Mouse (Mus musculus) kidney, postnatal 10 days (tissue): ENCODE data around the gene Ube4a.
A peak's percentile ranks its signal among the peaks of the same experiment; 100 is the strongest.
"Not testable (repeated sequence)": the region's sequence is repeated elsewhere in the genome, so short reads cannot be mapped to it uniquely, and the experiment has no call there.

Experiments
- DNase-seq: peaks from one replicate; pipeline ENCODE4 v3.0.0; 2021; ENCODE audit warnings: mixed read lengths

Gene Ube4a

DNA sequence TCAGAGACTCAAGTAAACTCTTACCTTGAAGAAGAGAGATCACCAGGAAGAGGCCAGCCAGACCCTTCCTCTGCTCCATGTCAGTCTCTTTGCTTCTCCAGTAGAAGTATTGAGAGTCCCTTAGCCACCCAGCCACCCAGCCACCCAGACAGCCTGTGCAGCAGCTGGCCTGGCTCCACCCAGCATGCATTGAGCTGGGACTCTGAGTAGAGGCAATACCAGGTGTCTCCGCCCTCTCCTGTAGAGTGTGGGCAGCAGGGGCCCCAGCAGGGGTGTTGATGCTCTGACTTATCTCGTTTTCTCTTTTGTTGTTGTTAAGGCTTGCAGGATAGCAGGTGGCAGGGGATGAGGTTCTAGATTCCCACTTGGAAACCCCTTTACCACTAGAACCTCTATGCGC, 14.8 kb upstream of the Ube4a start, which contains the start of gene Cd3g:
Gene Cd3g (minus strand): TSS at position 190 of the 400 bp plus-strand sequence.
- no peak for DNase-seq

DNA sequence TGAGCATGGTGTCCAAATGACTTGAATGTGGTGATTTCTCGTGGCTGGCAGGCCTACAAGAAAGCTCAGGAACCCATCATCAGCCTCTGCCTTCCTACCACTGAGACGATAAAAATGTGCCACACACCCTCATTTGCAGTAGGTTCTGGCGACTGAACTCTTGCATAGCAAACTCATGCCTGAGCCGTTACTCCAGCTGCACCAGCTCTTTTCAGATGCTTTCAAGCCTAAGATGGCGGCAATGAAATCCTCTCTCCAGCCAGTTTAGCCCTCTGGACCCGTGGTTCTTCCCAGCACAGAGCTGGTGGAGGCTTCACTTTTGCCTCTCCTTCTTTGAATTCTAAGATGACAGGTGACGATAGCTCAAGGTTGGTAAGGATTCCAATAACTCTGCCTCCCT, 14.4 kb upstream of the Ube4a start:
- no peak for DNase-seq

DNA sequence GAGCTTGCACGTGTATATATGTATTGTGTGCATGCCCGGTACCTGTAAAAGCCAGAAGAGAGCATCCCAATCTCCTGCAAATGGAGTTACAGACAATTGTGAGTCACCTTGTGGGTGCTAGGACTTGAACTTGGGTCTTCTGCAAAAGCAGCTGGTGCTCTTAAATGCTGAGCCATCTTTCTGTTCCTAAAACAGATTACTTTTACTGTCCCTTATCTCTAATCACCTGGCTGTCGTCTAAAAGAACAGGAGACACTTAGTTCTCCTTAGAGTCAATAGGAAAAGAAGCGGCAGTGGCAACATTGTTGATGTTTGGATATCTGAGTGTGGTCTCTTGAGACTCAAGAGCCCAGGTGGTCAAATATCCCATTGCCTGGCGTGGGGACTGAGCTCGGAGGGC, 12.4 kb upstream of the Ube4a start:
- DNase-seq, result no peak

DNA sequence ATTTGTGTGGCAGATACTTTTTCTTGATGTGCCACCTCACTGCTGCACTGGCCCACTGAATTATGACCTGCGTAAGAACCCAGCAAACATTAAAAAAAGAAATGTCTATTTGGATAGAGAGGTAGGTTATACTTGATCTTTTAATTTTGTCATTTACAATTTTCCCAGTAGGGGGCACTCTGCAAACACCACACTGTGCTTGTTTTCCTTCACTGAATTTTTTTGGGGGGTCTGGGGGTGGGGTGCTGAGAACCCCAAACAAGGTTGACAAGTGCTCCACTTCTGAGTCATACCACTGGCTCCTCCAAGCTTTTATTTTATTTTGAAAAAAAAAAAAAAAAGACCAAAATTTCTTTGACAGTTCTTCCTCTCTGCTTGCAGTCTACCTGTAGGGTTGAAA, 4.0 kb upstream of the Ube4a start:
- DNase-seq, result no peak

DNA sequence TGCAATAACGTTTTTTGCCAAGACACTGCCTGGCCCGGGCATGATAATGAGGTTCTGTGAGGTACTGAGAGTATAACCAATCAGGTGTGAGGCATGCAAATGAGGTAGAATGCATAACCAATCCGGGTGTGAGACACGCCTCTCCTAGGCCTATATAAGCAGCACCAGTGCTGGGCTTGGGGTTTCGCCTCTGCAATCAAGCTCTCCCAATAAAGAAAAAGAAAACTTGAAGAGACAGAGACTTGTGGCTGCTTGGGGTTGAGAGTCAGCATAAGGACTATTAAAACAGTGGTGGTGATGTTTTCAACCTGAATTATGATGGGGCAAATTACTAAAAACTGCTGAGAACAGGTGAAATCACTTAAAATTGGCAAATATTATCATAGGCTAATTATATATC, 2.4 kb upstream of the Ube4a start:
- DNase-seq, result not testable (repeated sequence)

DNA sequence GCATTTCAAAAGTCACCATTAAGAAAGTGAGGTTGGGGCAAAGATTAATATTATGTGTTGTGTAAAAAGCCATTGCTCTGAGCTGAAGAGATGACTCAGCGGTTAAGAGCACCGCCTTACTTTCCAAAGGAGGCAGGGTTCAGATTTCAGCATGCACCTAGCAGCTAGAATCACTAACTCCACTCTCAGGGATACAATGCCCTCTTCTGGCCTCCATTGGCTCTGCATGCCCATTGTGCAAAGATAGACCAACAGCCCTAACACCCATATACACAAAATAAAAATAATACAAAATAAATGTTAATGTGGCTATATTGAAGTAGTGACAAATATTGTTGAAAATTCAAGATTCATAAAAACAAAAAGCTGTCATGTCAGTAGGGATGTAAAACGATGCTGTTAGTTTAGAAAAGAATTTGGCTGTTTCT, 1.4 kb upstream of the Ube4a start:
- peak; percentile 83 for DNase-seq

DNA sequence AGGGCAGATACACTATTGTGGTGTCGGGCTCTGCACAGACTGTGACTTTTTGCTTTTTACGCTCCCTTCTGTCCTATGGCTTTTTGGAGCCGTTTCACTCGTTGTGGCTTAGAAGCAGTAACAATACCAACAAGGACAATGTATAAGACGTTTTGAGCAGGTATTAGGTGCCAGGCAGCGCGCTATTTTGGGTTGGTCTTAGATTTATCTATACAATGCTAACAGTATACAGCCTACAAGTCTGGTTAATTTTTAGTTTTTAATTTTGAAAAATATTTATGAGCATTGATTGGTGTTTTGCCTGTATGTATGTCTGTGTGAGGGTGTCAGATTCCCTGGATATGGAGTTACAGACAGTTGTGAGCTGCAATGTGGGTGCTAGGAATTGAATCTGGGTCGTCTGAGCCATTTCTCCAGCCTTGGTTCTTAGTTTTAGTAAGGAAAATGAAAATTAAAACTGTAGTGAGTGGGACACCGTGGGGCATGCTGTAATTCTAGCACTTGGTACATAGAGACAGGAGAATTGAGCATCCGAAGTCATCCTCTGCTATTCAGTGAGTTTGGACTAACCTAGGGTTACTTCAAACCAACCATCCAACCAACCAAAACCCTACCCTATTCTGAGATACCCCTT, 550 bp upstream of the Ube4a start:
- no peak for DNase-seq

DNA sequence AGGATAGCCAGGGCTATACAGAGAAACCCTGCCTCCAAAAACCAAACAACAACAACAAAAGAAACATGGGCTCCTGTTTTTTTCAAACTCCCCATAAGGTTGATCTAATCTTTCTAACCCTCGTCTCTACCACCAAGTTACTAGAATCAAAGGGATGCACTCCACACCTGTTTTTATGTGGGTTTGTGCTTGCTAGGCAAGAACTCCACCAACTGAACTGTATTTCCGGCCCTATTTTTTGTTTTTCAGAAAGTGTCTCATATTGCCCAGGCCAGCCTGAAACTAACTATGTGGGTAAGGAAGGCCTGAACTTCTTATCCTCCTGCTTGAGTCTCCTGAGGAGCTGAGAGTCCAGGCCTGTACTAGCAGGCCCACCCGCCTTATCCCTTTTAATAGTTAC, 11.0 kb downstream of the Ube4a start:
- no peak for DNase-seq

DNA sequence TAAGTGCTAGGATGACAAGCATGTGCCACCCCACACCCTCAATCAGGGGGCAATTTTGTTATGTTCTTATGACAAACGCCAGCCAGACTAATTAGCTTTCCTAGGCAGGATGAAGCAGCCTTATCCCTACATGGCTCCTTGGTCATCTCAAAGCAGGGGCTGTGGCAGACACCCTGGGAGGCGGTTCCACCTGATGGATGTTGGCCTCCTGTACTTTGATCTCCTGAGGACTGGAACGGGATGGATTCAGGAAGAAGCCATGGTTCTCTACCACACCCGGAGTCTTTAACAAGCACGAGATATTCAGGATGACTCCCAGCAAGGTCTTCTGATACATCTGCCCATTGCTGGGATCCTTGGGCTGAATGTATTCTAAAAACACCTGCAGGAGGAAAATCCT, 17.6 kb downstream of the Ube4a start:
- no peak for DNase-seq

DNA sequence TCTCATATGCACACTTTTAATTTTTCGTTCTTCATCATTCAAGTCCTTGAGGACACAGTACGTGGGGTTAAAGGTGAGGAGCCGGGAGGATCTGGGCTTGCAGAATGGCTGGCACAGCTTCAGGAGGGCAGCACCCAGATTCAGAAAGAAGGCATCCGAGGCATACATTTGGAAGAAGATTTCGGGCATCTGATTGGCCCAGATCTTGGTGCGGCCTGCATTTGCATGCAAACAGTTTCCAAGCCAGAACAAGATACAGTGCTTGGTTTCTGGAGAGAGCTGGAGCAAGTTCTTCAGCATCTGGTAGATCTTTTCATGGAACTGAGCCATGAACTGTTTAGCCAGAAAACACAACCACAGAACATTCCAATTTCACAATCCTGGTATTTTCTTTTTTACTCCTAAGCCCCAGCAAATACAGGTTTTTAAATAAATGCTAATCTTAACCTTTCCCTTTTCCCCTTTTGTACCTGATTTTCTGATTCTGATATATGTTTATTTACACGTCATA, 19.2 kb downstream of the Ube4a start:
- no peak for DNase-seq

DNA sequence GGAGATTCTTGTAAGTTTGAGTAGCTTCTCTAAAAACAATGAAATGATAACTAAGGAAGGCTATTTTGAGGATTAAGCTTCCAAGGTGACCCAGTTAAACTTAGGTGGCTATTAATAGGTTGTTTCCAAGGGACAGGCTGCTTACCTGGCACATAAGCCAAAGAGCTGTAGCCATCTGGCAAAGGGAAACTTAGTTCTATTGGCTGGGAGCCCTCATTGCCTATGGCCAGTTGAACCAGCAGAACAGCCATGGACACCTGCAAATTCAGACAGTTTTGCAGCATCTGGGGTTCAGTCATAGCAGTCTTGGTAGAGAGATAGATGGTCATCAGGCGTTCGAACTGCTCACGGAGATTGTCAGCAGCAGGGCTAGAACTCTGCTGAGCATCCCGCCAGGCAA, 23.0 kb downstream of the Ube4a start:
- DNase-seq, result no peak

DNA sequence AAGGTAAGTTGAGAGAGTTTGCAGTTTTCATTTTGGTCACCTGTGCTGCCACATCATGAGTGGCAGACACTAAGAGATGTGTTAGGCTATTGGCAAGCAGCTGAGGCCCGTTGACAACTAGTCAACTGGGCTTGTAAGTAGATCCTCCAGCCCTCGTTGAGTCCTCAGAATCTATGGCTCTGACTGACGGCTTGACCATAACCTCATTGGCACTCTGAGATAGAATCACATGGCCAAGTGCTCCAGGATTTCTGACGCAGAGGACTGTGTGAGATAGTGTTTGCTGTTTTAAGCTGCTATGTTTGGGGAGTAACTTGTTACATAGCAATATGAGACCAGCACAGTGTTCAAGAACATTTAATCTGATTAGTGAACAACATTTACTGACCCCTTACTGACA, 23.6 kb downstream of the Ube4a start:
- DNase-seq, result no peak

DNA sequence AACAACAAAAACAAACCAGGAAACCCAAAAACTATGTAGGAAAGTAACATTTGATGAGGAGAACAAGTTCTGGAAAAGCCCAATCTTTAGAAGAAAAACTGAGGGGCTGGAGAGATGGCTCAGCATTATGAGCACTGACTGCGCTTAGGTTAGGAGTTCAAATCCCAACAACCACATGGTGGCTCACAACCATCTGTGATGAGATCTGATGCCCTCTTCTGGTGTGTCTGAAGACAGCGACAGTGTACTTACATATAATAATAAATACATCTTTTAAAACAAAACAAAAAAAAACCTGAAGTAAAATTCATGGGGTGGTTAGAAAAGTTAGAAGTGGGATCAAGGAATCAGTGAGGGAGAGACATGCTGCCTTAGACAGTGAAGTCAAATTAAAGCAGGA, 43.9 kb downstream of the Ube4a start:
- DNase-seq, result no peak

DNA sequence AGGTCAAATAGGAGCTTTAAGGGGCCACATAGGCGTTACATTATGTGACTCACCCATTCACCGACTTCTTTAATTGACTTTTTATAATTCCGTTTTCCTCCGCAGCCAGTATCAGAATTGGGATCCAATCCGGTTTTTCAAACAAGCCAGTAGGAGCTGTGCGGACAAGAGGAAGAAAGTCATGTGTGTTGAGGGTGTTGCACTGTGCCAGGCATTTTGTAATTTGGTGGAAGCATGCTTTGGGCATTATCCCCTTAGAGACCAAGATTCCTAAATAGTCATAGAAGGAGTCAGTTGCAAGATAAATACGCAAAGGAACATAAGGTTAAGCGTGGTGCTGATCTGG, 44.3 kb downstream of the Ube4a start:
- peak; percentile 62 for DNase-seq

DNA sequence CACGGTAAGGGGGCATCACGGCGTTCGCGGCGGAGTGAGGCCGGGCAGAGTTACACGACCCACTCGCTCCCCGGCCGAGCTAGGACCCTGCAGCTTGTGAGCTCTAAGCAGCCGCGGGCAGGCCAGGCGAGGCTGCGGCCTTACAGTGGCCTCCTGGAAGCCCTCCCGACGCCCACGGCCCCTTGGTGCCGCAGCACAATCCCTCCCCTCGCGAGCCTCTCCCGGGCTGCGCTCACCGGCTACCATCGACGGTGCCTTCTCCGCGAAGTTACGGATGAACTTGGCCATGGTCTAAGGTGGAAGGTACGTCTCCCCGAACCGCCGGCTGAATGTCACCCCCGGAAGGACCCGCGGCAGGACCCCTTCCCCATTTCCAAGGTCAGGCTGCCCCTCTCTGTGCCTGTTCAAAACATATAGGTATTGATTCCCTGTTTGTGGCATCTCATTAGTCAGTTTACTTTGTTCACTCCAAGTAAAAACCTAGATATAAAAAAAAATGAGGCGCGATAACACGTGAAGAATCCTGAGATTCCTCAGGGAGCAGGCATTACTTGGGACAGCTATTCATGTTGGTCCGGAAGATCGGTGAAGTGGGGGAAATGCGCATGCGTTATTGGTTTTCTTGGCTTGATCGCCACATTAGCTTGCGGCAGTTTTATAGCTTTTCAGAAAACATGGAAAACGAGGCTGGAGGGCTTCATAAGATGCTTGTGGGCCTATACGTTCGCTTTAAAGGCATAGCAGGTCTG, 44.9 kb downstream of the Ube4a start, which contains the start of gene Atp5l:
Gene Atp5l (minus strand): TSS at position 369 of the 749 bp plus-strand sequence.
- peak; percentile 90 for DNase-seq

DNA sequence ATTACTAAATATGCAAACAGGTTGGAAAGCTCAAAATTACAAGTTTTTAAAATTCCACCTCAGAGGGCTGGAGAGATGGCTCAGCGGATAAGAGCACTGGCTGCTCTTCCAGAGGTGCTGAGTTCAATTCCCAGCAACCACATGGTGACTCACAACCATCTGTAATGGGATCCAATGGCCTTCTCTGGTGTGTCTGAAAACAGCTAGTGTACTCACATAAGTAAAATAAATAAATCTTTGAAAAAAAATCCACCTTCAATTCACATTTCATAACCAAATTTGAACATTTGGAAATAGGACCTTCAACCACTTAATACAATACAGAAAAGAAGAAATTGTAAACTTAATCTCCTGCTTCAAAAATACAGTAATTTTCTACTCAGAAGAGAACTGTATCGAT, 45.8 kb downstream of the Ube4a start:
- DNase-seq, result no peak

DNA sequence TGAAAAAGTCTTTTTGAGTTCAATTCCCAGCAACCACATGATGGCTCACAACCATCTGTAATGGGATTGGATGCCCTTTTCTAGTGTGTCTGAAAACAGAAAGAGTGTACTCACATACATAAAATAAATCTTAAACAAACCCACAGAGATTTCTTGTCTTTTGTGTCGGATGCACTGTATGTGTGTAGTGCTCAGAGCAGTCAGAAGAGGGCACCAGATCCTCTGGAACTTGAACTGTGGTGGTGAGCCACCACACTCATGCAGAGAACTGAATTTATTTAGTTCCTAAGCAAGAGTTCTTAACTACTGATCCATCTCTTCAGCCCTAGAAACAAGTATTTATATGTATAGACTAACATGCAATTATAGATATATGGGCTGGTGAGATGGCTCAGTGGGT, 49.2 kb downstream of the Ube4a start:
- DNase-seq, result peak; percentile 62

DNA sequence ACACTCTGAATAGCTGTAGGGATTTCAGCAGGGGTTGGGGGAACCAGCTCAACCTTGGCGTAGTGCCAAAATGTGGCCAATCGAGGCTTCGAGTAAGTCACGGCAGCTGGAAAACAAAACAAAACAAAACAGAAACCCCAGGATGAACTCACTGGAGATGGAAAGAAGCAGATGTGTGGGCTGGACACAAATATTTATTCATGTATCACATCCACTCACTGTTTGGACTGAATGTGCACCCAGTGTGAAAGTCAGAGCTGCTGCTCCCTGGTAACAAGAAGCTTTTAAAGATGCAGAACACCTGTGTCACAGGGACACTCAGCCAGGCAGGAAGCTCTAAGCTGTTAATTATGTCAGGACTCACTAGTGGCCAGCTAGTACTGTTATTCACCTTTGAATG, 50.7 kb downstream of the Ube4a start:
- no peak for DNase-seq

DNA sequence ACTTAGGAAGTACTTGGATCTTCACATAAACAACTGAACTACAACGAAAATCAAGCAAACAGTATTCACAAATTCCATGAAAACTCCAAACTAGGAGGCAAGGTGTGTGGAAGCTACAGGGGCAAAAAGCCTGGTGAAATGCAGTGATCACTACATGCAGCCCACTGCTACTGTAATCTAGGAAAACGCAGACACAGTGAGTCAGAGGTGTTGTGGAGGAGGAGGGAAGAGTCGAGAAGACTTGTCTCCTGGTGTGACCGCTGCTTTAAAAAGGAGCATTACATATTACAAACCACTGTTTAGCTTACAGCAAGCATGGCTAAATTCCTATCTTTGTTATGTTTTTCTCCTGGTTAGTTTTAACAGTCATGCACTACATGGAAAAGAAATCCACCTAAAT, 54.0 kb downstream of the Ube4a start:
- no peak for DNase-seq

DNA sequence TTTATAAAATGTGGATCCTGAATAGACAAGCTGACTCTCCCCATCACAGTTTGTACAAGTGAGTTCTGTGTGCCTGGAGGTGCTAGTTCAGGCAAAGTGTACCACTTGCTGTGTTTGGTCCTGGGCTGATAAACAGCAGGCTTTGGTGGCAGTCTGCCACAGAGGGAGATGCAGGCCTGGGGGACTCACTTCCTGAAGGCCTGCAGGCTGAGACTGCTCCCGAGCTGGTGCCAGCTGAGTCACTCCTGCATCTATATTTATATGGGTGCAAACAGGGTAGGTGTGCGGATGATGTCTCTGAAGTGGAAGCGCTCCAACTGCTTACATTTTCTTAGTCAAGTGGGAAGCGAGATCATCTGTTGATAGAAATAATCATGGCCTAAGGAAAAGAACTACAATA, 59.8 kb downstream of the Ube4a start:
- DNase-seq, result no peak

DNA sequence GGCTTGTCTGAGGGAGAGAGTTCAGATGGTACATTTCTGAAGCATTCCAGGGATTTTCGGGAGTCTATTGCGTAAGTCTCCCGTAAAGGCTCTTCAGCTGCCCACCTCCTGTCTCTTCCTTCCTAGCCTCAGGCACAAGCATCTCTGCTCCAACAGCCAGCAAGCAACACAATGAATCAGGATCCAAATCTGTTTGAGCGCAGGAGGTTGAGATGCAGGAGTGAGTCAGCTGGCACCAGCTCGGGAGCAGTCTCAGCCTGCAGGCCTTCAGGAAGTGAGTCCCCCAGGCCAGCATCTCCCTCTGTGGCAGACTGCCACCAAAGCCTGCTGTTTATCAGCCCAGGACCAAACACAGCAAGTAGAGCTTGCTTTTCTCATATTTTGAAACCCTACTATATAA, 60.4 kb downstream of the Ube4a start:
- DNase-seq, result peak; percentile 61

DNA sequence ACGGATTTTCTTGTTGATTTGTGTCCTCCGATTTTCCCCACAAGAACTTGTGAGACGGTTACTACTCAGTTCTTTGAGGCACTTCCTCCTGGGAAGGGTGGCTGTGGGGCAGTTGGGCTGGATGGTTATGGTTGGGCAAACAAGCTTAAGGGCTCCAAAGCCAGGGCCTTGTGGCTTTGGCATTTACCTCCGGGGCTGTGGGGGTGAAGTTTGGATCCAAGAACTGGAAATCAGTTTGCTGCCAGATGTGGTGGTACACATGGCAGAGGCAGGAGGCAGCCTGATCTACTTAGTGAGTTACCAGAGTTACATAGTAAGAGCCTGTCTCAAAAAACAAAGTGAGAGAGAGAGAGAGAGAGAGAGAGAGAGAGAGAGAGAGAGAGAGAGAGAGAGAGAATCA, 61.5 kb downstream of the Ube4a start:
- no peak for DNase-seq

DNA sequence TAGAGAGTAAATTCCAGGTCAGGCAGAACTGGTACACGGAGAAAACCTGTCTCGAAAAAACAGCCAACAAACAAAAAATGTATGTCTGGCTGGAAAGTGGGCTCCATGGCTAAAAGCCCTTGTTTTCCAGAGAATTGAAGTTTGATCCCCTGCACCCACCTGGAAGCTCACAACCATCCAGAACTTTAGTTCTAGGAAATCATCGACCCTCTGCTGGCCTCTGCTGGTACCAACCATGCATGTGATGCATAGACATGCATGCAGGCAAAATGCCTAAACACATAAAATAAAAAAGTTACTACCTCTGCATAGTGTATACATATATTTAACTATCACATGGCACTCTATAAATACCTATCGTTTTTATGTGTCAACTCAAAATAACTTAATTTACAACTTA, 65.0 kb downstream of the Ube4a start:
- peak; percentile 29 for DNase-seq

DNA sequence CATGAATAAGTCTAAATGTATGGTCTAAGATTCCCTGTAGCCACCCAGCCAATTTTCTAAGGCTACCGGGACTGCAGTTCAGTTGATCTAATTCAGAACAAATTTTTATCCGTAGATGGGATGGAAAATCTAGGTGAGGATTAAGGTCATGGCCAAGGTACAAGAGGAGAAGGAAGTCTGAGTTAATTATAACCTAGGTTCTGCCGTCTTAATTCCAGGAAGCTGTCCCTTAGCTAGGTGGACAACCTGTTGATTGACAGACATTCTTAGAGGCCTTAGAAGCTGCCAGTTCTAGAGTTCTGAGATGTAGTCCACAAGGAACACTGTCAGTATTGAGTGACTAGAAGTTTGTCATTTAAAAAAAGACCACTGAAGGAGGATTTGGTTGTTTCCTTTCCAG, 65.7 kb downstream of the Ube4a start:
- no peak for DNase-seq

DNA sequence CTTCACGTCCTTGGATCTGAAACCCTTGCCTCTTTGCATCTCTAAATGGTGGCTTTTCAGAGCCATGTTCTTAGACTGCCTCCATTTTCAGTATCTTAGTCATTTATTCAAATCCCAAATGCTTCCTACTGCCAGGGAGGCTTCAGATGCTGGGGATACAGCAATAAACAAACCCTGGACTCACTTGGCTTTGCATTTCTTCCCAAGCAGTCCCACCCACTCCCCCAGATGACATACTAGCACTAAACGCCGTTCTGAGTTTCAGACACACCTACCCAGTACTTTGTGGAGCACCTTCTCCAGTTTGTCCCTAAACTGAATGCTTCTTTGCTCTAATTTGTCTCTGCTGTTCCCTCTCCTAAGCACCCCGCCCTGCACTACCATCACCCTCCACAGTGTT, 68.4 kb downstream of the Ube4a start:
- no peak for DNase-seq
